Mouse (Mus musculus): Measurements from ENCODE around the gene Fbxl13. TPM values are rescaled to one million over a fixed set of nuclear protein-coding genes. Genes with fewer than 3 reads are reported as not detected.

The Fbxl13 gene
- polyA plus RNA-seq, 1 experiment from 2014 or later: 0.19 TPM

GRCm38 (mm10) chr5:21434148-21434929 lies 211.1 kb downstream of the Fbxl13 start:
- WGBS: 73% methylated on average over 11 of the region's 11 CpGs
- Histone ChIP-seq H3K27ac (ENCODE audit: poor library complexity, severe bottlenecking) (no peak overlapping the region), H3K9me3 (replicated peaks) (no peaks in the 10 kb centered on the region), H3K4me2 (no peak overlapping the region), H3K36me3 (no peaks in the 10 kb centered on the region), H3K4me1 (replicated peaks) (no peaks in the 10 kb centered on the region), H3K9ac (no peak overlapping the region), H3K4me3 (no peak overlapping the region), H3K27me3 (replicated peaks) (no peaks in the 10 kb centered on the region)
- ATAC-seq (ENCODE audit: insufficient number of reproducible peaks, low FRiP score): no peak

Other genes starting within 250 kb of the Fbxl13 start
- 1.3 and 2.1 TPM in 2 replicates for gene Ccdc146, start 221.0 kb downstream of the Fbxl13 start, polyA plus RNA-seq (2016; fragmentation: Nextera tagmentation; extraction: Ambion mirVana)
- gene Fam185a, start 220.7 kb downstream of the Fbxl13 start, polyA plus RNA-seq (2016; fragmentation: Nextera tagmentation; extraction: Ambion mirVana): 9.4 and 10.1 TPM in 2 replicates
- 6.6 and 7.8 TPM in 2 replicates for gene Lrrc17, start 102.1 kb downstream of the Fbxl13 start, polyA plus RNA-seq (2016; fragmentation: Nextera tagmentation; extraction: Ambion mirVana)
- 21.7 and 22.9 TPM in 2 replicates for gene Armc10, start 179 bp upstream of the Fbxl13 start, polyA plus RNA-seq (2016; fragmentation: Nextera tagmentation; extraction: Ambion mirVana)
- gene Napepld, start 55.8 kb upstream of the Fbxl13 start, polyA plus RNA-seq (2016; fragmentation: Nextera tagmentation; extraction: Ambion mirVana): 5.4 and 6.9 TPM in 2 replicates
- gene Pmpcb, start 91.5 kb upstream of the Fbxl13 start, polyA plus RNA-seq (2016; fragmentation: Nextera tagmentation; extraction: Ambion mirVana): 131 and 136 TPM in 2 replicates
- 63.0 and 63.6 TPM in 2 replicates for gene Dnajc2, start 139.6 kb upstream of the Fbxl13 start, polyA plus RNA-seq (2016; fragmentation: Nextera tagmentation; extraction: Ambion mirVana)
- 151 and 157 TPM in 2 replicates for gene Psmc2, start 139.6 kb upstream of the Fbxl13 start, polyA plus RNA-seq (2016; fragmentation: Nextera tagmentation; extraction: Ambion mirVana)
- gene Slc26a5, start 220.0 kb upstream of the Fbxl13 start, polyA plus RNA-seq (2016; fragmentation: Nextera tagmentation; extraction: Ambion mirVana): not detected in 2 replicates